Comparison of ENCODE assay signal across 9 mouse cellular contexts in the genomic region with DNA sequence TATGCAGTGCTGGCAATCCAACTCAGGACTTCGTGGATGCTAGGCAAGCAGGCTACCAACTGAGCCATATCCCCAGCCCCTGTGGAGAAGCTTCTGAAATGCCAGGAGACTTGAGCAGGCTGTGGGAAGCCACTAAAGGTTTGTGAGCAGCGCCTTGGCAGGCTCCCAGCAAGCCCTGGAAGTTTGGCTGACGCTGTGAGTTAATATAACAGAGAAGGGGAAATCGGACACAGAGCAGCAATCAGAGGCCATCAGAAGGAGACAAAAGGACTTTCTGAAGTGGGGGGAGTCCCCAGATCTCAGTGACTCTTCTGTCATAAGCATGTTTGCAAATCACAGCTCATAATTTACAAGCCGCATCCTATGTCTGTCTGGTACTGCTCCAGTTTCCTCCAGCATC.
DNase-seq lines count a peak whose midpoint lies in the region; ATAC-seq lines count a peak whose summit lies in the region.
"Had no signal": no experiment of that assay in that cellular context is flagged by ENCODE, and none has a peak within 500 bp of the region (broad histone marks: within the 10 kb centered on the region; RNA-seq: fewer than 3 reads in every experiment).

No protein-coding gene starts in this region.

- ATAC-seq in midbrain, embryonic 14.5 days (ENCODE audit: low FRiP score, low TSS enrichment): no peak
- no peak for ATAC-seq in midbrain, embryonic 16.5 days

- no peaks in the 10 kb centered on the region for H3K36me3 ChIP-seq in midbrain, embryonic 14.5 days (ENCODE audit: control insufficient read depth, insufficient read depth, low read length)
- no peaks in the 10 kb centered on the region for H3K36me3 ChIP-seq in midbrain, embryonic 16.5 days (ENCODE audit: control insufficient read depth, insufficient read depth, low read length)
- H3K36me3 ChIP-seq: limb, embryonic 15.5 days had no signal

- no peak overlapping the region for H3K9ac ChIP-seq in midbrain, embryonic 14.5 days (replicated peaks; ENCODE audit: low read length)
- no peak overlapping the region for H3K9ac ChIP-seq in midbrain, embryonic 16.5 days (ENCODE audit: low read depth, low read length)
- H3K9ac ChIP-seq: limb, embryonic 15.5 days had no signal

- no peaks in the 10 kb centered on the region for H3K27me3 ChIP-seq in midbrain, embryonic 14.5 days (ENCODE audit: control insufficient read depth, insufficient read depth, low read length)
- H3K27me3 ChIP-seq in midbrain, embryonic 16.5 days (ENCODE audit: control insufficient read depth, insufficient read depth, low read depth, low read length): no peaks in the 10 kb centered on the region

- H3K4me2 ChIP-seq in midbrain, embryonic 14.5 days (ENCODE audit: low read length): no peak overlapping the region
- no peak overlapping the region for H3K4me2 ChIP-seq in midbrain, embryonic 16.5 days (ENCODE audit: low read length)
- H3K4me2 ChIP-seq: limb, embryonic 15.5 days had no signal

- H3K4me3 ChIP-seq in midbrain, embryonic 14.5 days (replicated peaks; ENCODE audit: low read depth, low read length): no peak overlapping the region
- H3K4me3 ChIP-seq in midbrain, embryonic 16.5 days (ENCODE audit: low read depth, low read length): no peak overlapping the region
- H3K4me3 ChIP-seq: limb, embryonic 15.5 days had no signal

- intact Hi-C loops in heart, postnatal 10 days (cut with DNase I): no loop called here

- DNase-seq in adrenal gland, adult 2 months: peak; percentile 39
- no peak for DNase-seq in adrenal gland, postnatal 4 days (ENCODE audit: low spot score in 2 of 2)
- peak; percentile 48 for DNase-seq in midbrain, embryonic 14.5 days
- DNase-seq in heart, postnatal 10 days: peak; percentile 74 to 77
- DNase-seq in lung, postnatal 25 days (ENCODE audit: low spot score): peak; percentile 24
- DNase-seq in embryo, embryonic 9.5 days (ENCODE audit: extremely low spot score): no peak
- DNase-seq in B cell, adult 2 months: no peak

- H3K4me1 ChIP-seq in midbrain, embryonic 14.5 days (ENCODE audit: control insufficient read depth, insufficient read depth, low read length): no peaks in the 10 kb centered on the region
- no peaks in the 10 kb centered on the region for H3K4me1 ChIP-seq in midbrain, embryonic 16.5 days (ENCODE audit: control insufficient read depth, insufficient read depth, low read length)

- no peaks in the 10 kb centered on the region for H3K9me3 ChIP-seq in midbrain, embryonic 14.5 days (ENCODE audit: control insufficient read depth, low read length)
- H3K9me3 ChIP-seq in midbrain, embryonic 16.5 days (replicated peaks; ENCODE audit: control insufficient read depth, low read length, poor library complexity, severe bottlenecking): no peaks in the 10 kb centered on the region
- H3K9me3 ChIP-seq: limb, embryonic 15.5 days had no signal

- no peak overlapping the region for H3K27ac ChIP-seq in midbrain, embryonic 14.5 days (replicated peaks; ENCODE audit: low read depth, low read length)
- H3K27ac ChIP-seq in midbrain, embryonic 16.5 days (ENCODE audit: low read length): no peak overlapping the region
- H3K27ac ChIP-seq: limb, embryonic 15.5 days had no signal

- 66% methylated on average over 5 of the region's 5 CpGs for WGBS in midbrain, embryonic 14.5 days
- 62% methylated on average over 5 of the region's 5 CpGs for WGBS in midbrain, embryonic 16.5 days

Comparison
In these comparisons a context has a peak if more than half of its experiments do, and no peak if none do; other contexts are left out.
1. DNase-seq: peak in adrenal gland, adult 2 months (single experiment), midbrain, embryonic 14.5 days (single experiment), heart, postnatal 10 days (2 of 2) and lung, postnatal 25 days (single experiment); none in adrenal gland, postnatal 4 days (0 of 2), embryo, embryonic 9.5 days (single experiment) and B cell, adult 2 months (0 of 2).